Mouse (Mus musculus): Measurements from ENCODE around the gene Cdc73. TPM values are rescaled to one million over a fixed set of nuclear protein-coding genes. Genes with fewer than 3 reads are reported as not detected.

Cdc73 gene
- polyA plus RNA-seq (2015; fragmentation: Nextera tagmentation; extraction: Ambion mirVana), result 21.0 and 26.8 TPM in 2 replicates

DNA sequence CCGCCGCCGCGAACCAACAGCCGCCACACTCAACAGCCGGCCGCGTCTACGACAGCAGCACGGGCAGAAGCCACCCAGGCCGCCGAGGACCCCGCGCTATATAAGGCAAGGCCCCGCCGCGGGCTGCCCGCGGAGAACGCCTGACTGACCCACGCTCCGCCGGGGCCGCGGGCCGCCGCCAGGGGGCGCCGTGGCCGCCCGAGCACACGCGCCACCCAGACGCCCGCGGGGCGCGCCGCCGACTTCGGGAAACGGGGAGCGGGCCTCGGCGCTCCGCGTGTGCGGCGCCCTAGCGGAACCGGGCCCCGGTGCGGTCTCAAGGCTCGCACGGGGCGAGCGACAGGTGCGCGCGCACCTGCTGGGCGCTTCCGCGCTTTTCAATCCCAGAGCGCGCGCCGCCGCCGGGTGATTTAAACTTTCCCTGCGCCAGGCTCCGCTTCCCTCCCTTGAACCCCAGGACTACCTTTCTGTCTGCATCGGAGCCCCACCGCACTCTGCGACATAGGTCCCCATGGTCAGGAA, at the start of gene Cdc73:
Gene Cdc73, minus strand, starts transcription at position 153 of the 522 bp plus-strand sequence.
- peak; percentile 100 for ATAC-seq
- WGBS, result under 1% methylated on average over 64 of the region's 74 CpGs
- Histone ChIP-seq H3K4me2 (replicated peaks) (peak within 1 kb of the TSS; percentile 68), H3K27ac (peak within 1 kb of the TSS; percentile 92), H3K9ac (replicated peaks) (peak within 1 kb of the TSS; percentile 94), H3K27me3 (no peaks in the 10 kb centered on the region), H3K4me3 (replicated peaks) (peak within 1 kb of the TSS; percentile 88), H3K36me3 (peaks cover 5% of the 10 kb centered on the region; the same call in 1 of the 2 replicates), H3K9me3 (no peaks in the 10 kb centered on the region), H3K4me1 (replicated peaks) (peaks cover 16% of the 10 kb centered on the region)

DNA sequence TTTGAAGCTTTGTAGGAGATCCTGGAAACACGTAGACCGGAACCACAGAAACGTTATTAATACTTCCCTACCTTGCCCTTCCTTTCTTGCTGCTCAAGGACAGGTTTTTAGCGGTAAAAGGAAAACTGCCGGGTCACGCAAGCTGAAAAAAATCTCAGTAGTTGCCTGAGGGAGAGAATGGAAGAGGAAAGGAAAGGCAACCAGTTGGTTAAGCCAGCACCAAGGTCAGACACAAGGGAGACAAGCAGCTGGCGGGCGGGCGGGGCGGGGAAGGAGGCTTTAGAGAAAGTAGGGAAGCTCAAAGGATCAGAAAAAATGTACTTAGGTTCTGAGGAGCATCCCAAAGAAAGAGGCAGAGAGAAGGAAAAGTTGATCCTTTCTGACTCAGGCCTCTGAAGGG, 43.2 kb upstream of the Cdc73 start:
- Histone ChIP-seq H3K36me3 (peaks cover 57% of the 10 kb centered on the region), H3K27ac (no peak overlapping the region), H3K4me2 (replicated peaks) (no peak overlapping the region), H3K4me3 (replicated peaks) (no peak overlapping the region), H3K27me3 (no peaks in the 10 kb centered on the region), H3K9me3 (no peaks in the 10 kb centered on the region), H3K9ac (replicated peaks) (no peak overlapping the region), H3K4me1 (replicated peaks) (peaks cover 4% of the 10 kb centered on the region; the same call in 1 of the 2 replicates)
- no peak for ATAC-seq
- WGBS, result 91% methylated on average over 10 of the region's 10 CpGs

DNA sequence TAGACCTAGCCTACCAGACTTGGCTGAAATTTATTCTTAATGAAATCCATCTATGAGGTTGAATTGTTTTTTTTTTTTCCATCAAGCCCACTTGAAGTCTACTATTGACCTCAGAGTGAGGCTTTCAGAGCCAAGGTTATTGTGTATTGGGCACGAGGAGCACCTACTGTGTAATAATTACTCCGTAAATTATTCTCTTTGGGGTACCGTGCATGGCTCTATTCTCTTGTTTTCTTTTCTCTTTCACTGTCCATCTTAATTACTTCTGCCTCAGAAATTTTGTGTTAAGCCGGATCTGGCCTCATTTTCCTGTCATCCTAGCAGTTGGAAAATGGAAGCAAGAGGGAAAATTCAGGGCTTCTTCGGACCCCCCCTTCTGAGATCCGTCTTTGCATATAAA, 39.5 kb upstream of the Cdc73 start:
- peaks cover 15% of the 10 kb centered on the region for H3K4me1 ChIP-seq (replicated peaks)
- H3K9me3 ChIP-seq, result no peaks in the 10 kb centered on the region
- H3K4me2 ChIP-seq (replicated peaks), result no peak overlapping the region
- H3K27me3 ChIP-seq, result no peaks in the 10 kb centered on the region
- 61% methylated on average over 6 of the region's 6 CpGs for WGBS
- H3K9ac ChIP-seq (replicated peaks), result no peak overlapping the region
- no peak for ATAC-seq
- H3K36me3 ChIP-seq, result peaks cover 44% of the 10 kb centered on the region
- no peak overlapping the region for H3K27ac ChIP-seq
- no peak overlapping the region for H3K4me3 ChIP-seq (replicated peaks)

DNA sequence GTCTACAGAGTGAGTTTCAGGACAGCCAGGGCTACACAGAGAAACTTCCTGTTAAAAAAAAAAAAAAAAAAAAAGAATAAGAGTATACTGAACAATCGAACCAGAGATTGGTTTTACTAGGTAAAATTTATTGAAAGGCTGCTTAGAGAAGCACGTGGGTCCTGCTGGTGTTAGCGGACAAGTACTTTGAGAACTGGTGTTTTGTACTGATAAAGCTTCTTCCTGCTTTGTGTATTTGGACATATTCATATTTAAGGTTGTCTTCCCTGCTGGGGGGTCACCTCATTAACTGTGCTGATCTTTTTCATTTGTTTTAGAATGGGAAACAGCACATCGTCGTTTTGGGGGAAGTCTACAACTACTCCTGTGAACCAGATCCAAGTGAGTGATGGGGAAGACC, 38.6 kb upstream of the Cdc73 start:
- Histone ChIP-seq H3K36me3 (peaks cover 36% of the 10 kb centered on the region), H3K27ac (no peak overlapping the region), H3K4me1 (replicated peaks) (peaks cover 15% of the 10 kb centered on the region), H3K4me2 (replicated peaks) (no peak overlapping the region), H3K4me3 (replicated peaks) (no peak overlapping the region), H3K9ac (replicated peaks) (no peak overlapping the region), H3K27me3 (no peaks in the 10 kb centered on the region; the same call in 1 of the 2 replicates), H3K9me3 (no peaks in the 10 kb centered on the region)
- ATAC-seq, result no peak
- WGBS, result 93% methylated on average over 5 of the region's 5 CpGs

DNA sequence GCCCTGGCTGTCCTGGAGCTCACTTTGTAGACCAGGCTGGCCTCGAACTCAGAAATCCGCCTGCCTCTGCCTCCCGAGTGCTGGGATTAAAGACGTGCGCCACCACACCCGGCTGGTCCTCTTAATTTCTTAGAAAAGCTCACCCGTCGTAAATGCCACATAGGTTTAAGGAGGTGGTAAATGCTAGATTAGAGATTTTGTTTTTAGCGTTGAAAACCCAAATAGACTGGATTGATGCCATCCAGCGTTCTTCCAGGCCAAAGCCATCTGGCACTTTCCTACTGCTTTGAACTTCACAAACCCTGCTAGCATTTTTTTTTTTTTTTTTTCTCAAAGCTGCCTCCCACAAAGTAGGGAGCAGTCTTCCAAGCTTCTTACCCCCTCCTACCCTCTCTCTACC, 37.9 kb upstream of the Cdc73 start:
- WGBS, result 90% methylated on average over 10 of the region's 10 CpGs
- ATAC-seq, result no peak
- H3K4me3 ChIP-seq (replicated peaks), result no peak overlapping the region; the same call in 1 of the 2 replicates

DNA sequence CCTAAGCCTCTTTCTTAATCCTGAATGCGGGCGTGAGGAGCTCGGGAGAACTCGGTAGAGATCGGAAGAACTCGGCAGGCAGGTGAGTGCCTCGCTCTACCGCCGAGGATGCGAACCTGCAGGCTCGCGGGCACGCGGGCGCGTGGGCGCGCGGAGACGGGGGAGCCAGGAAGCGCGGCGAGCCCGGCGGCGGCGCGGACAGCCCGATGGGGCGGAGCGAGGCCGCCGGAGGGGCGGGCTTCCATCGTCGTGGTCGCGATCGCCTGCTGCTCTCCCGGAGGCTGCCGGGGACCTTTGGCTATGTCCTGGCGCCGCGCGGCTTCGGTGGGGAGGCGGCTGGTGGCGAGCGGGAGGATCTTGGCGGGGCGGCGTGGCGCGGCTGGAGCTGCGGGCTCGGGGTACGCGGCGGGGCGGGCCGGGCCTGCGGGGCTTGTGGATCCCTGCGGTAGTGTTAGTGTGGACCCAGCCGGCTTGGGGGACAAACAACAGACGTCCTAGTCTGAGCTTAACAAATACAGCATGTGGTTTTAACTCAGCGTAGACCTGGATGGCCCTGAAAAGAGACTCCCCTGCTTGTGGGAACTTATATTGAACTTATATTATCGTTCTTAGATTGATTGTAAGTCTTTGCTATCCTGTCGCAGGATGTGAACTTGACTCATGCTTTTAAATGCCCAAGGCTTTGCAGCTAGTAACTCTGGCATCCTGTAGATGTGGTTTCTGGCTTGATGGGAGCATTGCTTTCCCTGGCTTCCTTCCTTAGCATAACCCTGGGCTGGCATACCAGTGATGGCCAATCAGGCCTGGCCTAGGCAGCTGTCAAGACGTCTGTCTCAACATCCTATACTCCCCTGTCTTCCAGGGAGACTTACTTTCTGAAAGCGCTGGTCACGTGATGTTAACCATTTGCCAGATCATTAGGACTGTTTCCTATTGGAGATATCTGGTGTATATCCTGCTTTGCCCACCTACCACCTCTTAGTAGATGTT, 37.0 kb upstream of the Cdc73 start:
- peak overlapping the region; percentile 77 for H3K4me2 ChIP-seq (replicated peaks)
- H3K27me3 ChIP-seq, result no peaks in the 10 kb centered on the region; the same call in 1 of the 2 replicates
- ATAC-seq, result peak; percentile 92
- WGBS, result under 1% methylated on average over 67 of the region's 71 CpGs
- peak overlapping the region; percentile 88 for H3K27ac ChIP-seq
- H3K9ac ChIP-seq (replicated peaks), result peak overlapping the region; percentile 81
- no peaks in the 10 kb centered on the region for H3K9me3 ChIP-seq
- peaks cover 15% of the 10 kb centered on the region for H3K4me1 ChIP-seq (replicated peaks)
- peak overlapping the region; percentile 69 for H3K4me3 ChIP-seq (replicated peaks)
- peaks cover 19% of the 10 kb centered on the region for H3K36me3 ChIP-seq

More for the DNA sequence above, 37.9 kb upstream of the Cdc73 start:
- Histone ChIP-seq H3K27me3 (no peaks in the 10 kb centered on the region; the same call in 1 of the 2 replicates), H3K4me1 (replicated peaks) (peaks cover 15% of the 10 kb centered on the region), H3K4me2 (replicated peaks) (peak overlapping the region; percentile 77; the same call in 1 of the 2 replicates), H3K9ac (replicated peaks) (no peak overlapping the region), H3K9me3 (no peaks in the 10 kb centered on the region), H3K27ac (no peak overlapping the region), H3K36me3 (peaks cover 28% of the 10 kb centered on the region)

DNA sequence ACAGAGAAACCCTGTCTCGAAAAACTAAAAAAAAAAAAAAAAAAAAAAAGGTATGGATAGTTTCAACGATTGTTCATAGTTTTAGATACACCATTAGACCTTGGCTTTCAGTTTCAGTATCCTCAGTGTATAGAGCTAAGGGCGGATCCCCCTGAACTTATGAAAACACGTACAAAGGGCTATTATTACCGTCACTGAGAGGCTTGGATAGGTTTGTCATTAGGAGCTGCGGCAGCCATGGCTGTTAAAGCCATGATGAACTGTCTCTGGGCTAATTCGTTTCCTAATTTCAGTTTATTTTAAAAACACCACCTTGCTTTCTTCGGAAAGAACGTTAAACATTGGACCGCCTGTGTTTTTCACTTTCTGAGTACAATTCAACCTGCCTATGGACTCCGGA, 36.1 kb upstream of the Cdc73 start:
- Histone ChIP-seq H3K4me3 (replicated peaks) (peak overlapping the region; percentile 69), H3K9me3 (no peaks in the 10 kb centered on the region), H3K4me2 (replicated peaks) (peak overlapping the region; percentile 77), H3K27ac (peak overlapping the region; percentile 88), H3K27me3 (no peaks in the 10 kb centered on the region; the same call in 1 of the 2 replicates), H3K9ac (replicated peaks) (peak overlapping the region; percentile 81), H3K4me1 (replicated peaks) (peaks cover 15% of the 10 kb centered on the region), H3K36me3 (peaks cover 13% of the 10 kb centered on the region)
- 28% methylated on average over 11 of the region's 11 CpGs for WGBS
- peak; percentile 49 for ATAC-seq

DNA sequence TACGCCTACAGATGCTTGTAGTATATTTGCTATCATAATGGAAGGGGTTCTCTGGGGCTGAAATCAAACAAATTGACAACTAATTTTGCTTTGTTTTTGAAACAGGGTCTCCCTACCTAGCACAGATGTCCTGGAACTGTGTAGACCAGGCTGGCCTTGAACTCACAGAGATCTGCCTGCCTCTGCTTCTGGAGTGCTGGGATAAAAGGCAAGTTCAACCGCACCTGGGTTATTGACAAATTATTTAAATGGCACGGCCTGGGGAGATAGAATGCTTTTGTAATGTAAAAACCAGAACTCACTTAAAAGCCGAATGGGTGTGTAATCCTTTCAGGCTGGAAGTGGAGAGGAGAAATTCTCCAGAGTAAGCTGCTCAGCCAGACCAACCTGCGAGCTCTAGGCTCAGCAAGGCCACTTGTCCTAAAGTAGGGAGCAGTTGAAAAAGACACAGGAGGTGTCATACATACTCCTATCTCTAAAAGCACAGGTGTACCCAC, 31.3 kb upstream of the Cdc73 start:
- no peak overlapping the region for H3K27ac ChIP-seq
- no peak overlapping the region for H3K4me3 ChIP-seq (replicated peaks)
- H3K9ac ChIP-seq (replicated peaks), result no peak overlapping the region
- H3K27me3 ChIP-seq, result no peaks in the 10 kb centered on the region; the same call in 1 of the 2 replicates
- H3K9me3 ChIP-seq, result no peaks in the 10 kb centered on the region
- ATAC-seq, result no peak
- no peak overlapping the region for H3K4me2 ChIP-seq (replicated peaks)
- no peaks in the 10 kb centered on the region for H3K36me3 ChIP-seq
- H3K4me1 ChIP-seq (replicated peaks), result no peaks in the 10 kb centered on the region
- WGBS, result 67% methylated on average over 5 of the region's 5 CpGs

DNA sequence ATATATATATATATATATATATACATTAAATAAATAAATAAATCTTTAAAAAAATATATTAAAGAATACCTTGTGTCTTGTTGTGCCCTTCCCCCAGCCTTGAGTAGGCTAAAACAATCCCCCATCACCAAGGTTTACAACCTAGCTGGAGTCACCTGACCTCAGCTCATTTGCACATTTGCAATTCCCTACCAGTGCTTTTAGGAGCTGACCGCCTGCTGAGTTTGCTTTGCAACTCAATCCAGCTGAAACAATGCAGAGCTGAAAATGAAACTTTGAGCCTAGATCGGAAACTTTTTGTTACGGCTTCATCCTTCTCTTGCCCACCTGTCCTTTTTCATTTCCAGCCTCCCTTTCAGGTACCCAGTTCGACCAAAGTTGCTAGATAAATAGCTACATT, 29.0 kb upstream of the Cdc73 start:
- WGBS, result 50% methylated on average over 4 of the region's 4 CpGs
- no peaks in the 10 kb centered on the region for H3K4me1 ChIP-seq (replicated peaks)
- no peak overlapping the region for H3K4me2 ChIP-seq (replicated peaks)
- ATAC-seq, result no peak
- H3K4me3 ChIP-seq (replicated peaks), result no peak overlapping the region
- H3K27ac ChIP-seq, result no peak overlapping the region
- H3K36me3 ChIP-seq, result no peaks in the 10 kb centered on the region
- no peaks in the 10 kb centered on the region for H3K9me3 ChIP-seq
- H3K9ac ChIP-seq (replicated peaks), result no peak overlapping the region
- H3K27me3 ChIP-seq, result no peaks in the 10 kb centered on the region; the same call in 1 of the 2 replicates

DNA sequence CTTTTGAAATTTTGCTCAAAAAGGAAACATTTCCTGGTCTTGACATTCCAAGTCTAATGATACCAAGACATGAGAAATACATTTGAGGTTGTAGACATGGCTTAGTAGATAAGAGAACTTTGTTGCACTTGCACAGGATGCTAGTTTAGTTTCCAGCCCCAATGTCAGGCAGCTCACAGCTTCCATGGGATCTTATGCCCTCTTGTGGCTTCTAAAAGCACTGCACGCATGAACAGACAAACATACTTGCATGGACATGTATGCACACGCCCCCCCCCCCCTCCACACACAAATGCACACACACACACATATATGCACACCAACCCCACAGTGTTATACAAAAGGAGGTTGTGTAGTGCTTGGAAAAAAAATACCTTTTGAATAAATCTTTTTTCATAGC, 28.2 kb upstream of the Cdc73 start:
- H3K27me3 ChIP-seq, result no peaks in the 10 kb centered on the region
- no peaks in the 10 kb centered on the region for H3K4me1 ChIP-seq (replicated peaks)
- no peak overlapping the region for H3K4me2 ChIP-seq (replicated peaks)
- H3K9me3 ChIP-seq, result no peaks in the 10 kb centered on the region
- no peaks in the 10 kb centered on the region for H3K36me3 ChIP-seq
- WGBS, result 86% methylated on average over 2 of the region's 2 CpGs
- no peak overlapping the region for H3K4me3 ChIP-seq (replicated peaks)
- no peak overlapping the region for H3K9ac ChIP-seq (replicated peaks)
- ATAC-seq, result no peak
- H3K27ac ChIP-seq, result no peak overlapping the region

DNA sequence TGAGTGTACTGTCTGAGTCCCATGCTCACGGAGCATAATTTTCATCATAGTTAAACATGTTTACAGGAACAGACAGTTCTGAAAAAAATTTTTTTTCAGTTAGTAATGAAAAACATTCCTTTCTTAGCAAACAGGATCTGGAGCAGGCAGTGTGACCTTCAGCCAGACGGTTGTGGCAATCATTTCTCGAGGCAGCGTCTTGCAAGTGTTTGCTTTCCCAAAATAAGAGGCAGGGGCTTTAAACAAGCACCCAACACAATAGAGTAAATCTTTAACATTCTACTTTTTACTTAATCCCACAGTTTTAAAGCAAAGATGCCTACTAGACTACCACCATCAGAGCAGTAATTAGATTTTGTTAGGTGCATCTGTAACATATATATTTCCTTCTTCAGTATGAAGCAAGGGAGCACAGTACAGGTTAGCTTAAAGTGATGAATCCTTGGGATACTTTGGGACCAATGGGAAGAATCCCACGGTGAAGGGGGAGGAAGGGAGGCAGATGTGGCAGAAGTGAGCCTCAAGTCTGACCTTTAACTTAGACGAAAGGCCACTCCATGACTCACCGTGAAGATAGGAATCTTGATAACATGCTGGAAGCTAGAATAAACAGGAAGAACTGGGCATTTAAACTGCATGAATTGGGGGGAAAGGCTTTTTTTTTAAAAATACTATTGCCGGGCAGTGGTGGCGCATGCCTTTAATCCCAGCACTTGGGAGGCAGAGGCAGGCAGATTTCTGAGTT, 25.2 kb upstream of the Cdc73 start:
- H3K4me1 ChIP-seq (replicated peaks), result no peaks in the 10 kb centered on the region
- H3K9me3 ChIP-seq, result no peaks in the 10 kb centered on the region
- 85% methylated on average over 9 of the region's 9 CpGs for whole genome bisulfite sequencing
- H3K36me3 ChIP-seq, result no peaks in the 10 kb centered on the region
- H3K4me2 ChIP-seq (replicated peaks), result no peak overlapping the region
- no peak for ATAC-seq
- no peak overlapping the region for H3K9ac ChIP-seq (replicated peaks)
- no peak overlapping the region for H3K4me3 ChIP-seq (replicated peaks)
- no peaks in the 10 kb centered on the region for H3K27me3 ChIP-seq
- H3K27ac ChIP-seq, result no peak overlapping the region

Data from midbrain, embryonic 13.5 days (tissue).